In the genomic region with DNA sequence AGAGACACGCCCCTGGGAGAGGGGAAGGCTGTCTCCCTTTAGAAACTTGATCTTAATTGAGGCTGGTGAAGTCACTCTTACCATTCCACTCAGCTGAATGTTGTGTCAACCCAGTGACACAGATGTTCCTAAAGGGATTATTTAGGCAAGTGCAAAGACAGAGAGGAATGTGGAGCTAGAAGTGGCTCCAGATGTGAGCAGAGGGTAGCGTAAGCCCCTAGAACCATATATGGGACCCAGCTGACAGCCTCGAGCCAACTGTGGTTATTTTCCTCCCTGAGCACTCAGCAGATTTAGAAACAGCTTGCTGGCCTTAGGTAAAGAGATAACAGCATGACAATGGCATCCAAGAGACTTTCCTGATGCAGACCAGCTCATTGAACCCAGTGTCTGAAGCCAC, we compare ENCODE assay signal across 32 mouse cellular contexts. TPM values are rescaled to one million over a fixed set of nuclear protein-coding genes. Genes with fewer than 3 reads are reported as not detected.
A peak's percentile ranks its signal among the peaks of the same experiment; 100 is the strongest.
DNase-seq lines count a peak whose midpoint lies in the region; ATAC-seq and TF ChIP-seq lines count a peak whose summit lies in the region.
"Had no signal": no experiment of that assay in that cellular context is flagged by ENCODE, and none has a peak within 500 bp of the region (broad histone marks: within the 10 kb centered on the region; RNA-seq: fewer than 3 reads in every experiment).

No protein-coding gene starts in this region.

- H3K4me3 ChIP-seq in heart, embryonic 13.5 days, result no peak overlapping the region
- H3K4me3 ChIP-seq in intestine, embryonic 14.5 days (ENCODE audit: low read depth, low read length), result no peak overlapping the region
- no peak overlapping the region for H3K4me3 ChIP-seq in intestine, postnatal 0 days (ENCODE audit: low read depth, low read length)
- H3K4me3 ChIP-seq in embryonic facial prominence, embryonic 14.5 days (ENCODE audit: low read depth, low read length), result no peak overlapping the region
- H3K4me3 ChIP-seq: forebrain, embryonic 10.5 days; forebrain, embryonic 15.5 days; layer of hippocampus, adult 2 months; left cerebral cortex, adult 2 months; midbrain, embryonic 15.5 days; neural tube, embryonic 15.5 days had no signal

- no peak; the same call in 1 of the 2 replicates for ATAC-seq in heart, embryonic 13.5 days (ENCODE audit: extremely low read depth, insufficient number of reproducible peaks, low FRiP score, low TSS enrichment)
- no peak for ATAC-seq in intestine, embryonic 14.5 days (replicated peaks; ENCODE audit: low FRiP score, low TSS enrichment, low read depth)
- no peak for ATAC-seq in intestine, postnatal 0 days
- ATAC-seq in embryonic facial prominence, embryonic 14.5 days (ENCODE audit: low read depth), result peak; percentile 80
- ATAC-seq: forebrain, embryonic 15.5 days; inflammation-experienced regulatory T-cells, adult 6 months; midbrain, embryonic 15.5 days had no signal

- H3K4me2 ChIP-seq in heart, embryonic 13.5 days, result peak overlapping the region; percentile 27
- no peak overlapping the region for H3K4me2 ChIP-seq in intestine, embryonic 14.5 days (ENCODE audit: low read length)
- H3K4me2 ChIP-seq in intestine, postnatal 0 days (replicated peaks; ENCODE audit: low read depth), result no peak overlapping the region
- no peak overlapping the region for H3K4me2 ChIP-seq in embryonic facial prominence, embryonic 14.5 days (ENCODE audit: low read depth, low read length)
- H3K4me2 ChIP-seq: forebrain, embryonic 15.5 days; hindbrain, embryonic 14.5 days; midbrain, embryonic 15.5 days; neural tube, embryonic 15.5 days had no signal

- no peaks in the 10 kb centered on the region for H3K9me3 ChIP-seq in heart, embryonic 13.5 days
- H3K9me3 ChIP-seq in intestine, embryonic 14.5 days (ENCODE audit: control insufficient read depth, low read length), result no peaks in the 10 kb centered on the region
- no peaks in the 10 kb centered on the region for H3K9me3 ChIP-seq in intestine, postnatal 0 days (ENCODE audit: control insufficient read depth)
- no peaks in the 10 kb centered on the region for H3K9me3 ChIP-seq in embryonic facial prominence, embryonic 14.5 days (ENCODE audit: control insufficient read depth, low read length)
- H3K9me3 ChIP-seq: forebrain, embryonic 10.5 days; forebrain, embryonic 15.5 days; midbrain, embryonic 15.5 days; neural tube, embryonic 15.5 days had no signal

- no peaks in the 10 kb centered on the region for H3K27me3 ChIP-seq in heart, embryonic 13.5 days (replicated peaks)
- H3K27me3 ChIP-seq in intestine, embryonic 14.5 days (replicated peaks; ENCODE audit: control insufficient read depth, insufficient read depth, low read length), result no peaks in the 10 kb centered on the region
- H3K27me3 ChIP-seq in intestine, postnatal 0 days (replicated peaks; ENCODE audit: control insufficient read depth, insufficient read depth, low read length), result no peaks in the 10 kb centered on the region
- H3K27me3 ChIP-seq in embryonic facial prominence, embryonic 14.5 days (replicated peaks; ENCODE audit: control insufficient read depth, insufficient read depth, low read length), result no peaks in the 10 kb centered on the region
- H3K27me3 ChIP-seq: forebrain, embryonic 15.5 days; midbrain, embryonic 15.5 days; neural tube, embryonic 15.5 days had no signal

- no peak for DNase-seq in heart, adult 18-20 months
- no peak for DNase-seq in intestine, embryonic 14.5 days (ENCODE audit: low spot score)
- DNase-seq in embryonic facial prominence, embryonic 14.5 days (ENCODE audit: low spot score), result peak; percentile 84
- DNase-seq in heart, postnatal 4 days, result peak; percentile 44
- DNase-seq in adrenal gland, adult 18-20 months (ENCODE audit: low spot score in 2 of 2), result no peak
- DNase-seq in urinary bladder, adult 18-20 months (ENCODE audit: low spot score in 2 of 2), result no peak
- DNase-seq: adrenal gland, adult 8-10 months; B cell, adult 2 months; cerebellum, adult 2 months; cerebellum, postnatal 25 days; gastrocnemius, postnatal 36 days; kidney, adult 2 months; kidney, postnatal 36 days; liver; lung, adult 2 months; lung, postnatal 10 days; retina, postnatal 1 day; right cerebral cortex, postnatal 14 days had no signal

- H3K36me3 ChIP-seq in heart, embryonic 13.5 days, result peaks cover 99% of the 10 kb centered on the region
- peaks cover 88% of the 10 kb centered on the region for H3K36me3 ChIP-seq in intestine, embryonic 14.5 days (ENCODE audit: control insufficient read depth, insufficient read depth, low read length)
- peaks cover 13% of the 10 kb centered on the region for H3K36me3 ChIP-seq in intestine, postnatal 0 days (ENCODE audit: control insufficient read depth, insufficient read depth)
- peaks cover 97% of the 10 kb centered on the region for H3K36me3 ChIP-seq in embryonic facial prominence, embryonic 14.5 days (ENCODE audit: control insufficient read depth, insufficient read depth, low read length)

- H3K9ac ChIP-seq in heart, embryonic 13.5 days, result 0 out of 2 replicates have a peak overlapping the region, but pooled peaks have one; percentile 50
- no peak overlapping the region for H3K9ac ChIP-seq in intestine, embryonic 14.5 days (ENCODE audit: low read length)
- no peak overlapping the region for H3K9ac ChIP-seq in intestine, postnatal 0 days (ENCODE audit: low read depth, low read length)
- no peak overlapping the region for H3K9ac ChIP-seq in embryonic facial prominence, embryonic 14.5 days (ENCODE audit: low read depth, low read length)
- H3K9ac ChIP-seq: forebrain, embryonic 15.5 days; hindbrain, embryonic 14.5 days; liver, embryonic 14.5 days; midbrain, embryonic 15.5 days; neural tube, embryonic 15.5 days had no signal

- H3K27ac ChIP-seq in heart, embryonic 13.5 days (replicated peaks), result peak overlapping the region; percentile 98
- peak overlapping the region; percentile 16; the same call in 1 of the 2 replicates for H3K27ac ChIP-seq in intestine, embryonic 14.5 days (ENCODE audit: low read depth)
- H3K27ac ChIP-seq in intestine, postnatal 0 days (ENCODE audit: low read depth, low read length), result no peak overlapping the region
- H3K27ac ChIP-seq in embryonic facial prominence, embryonic 14.5 days (replicated peaks; ENCODE audit: low read depth, low read length), result peak overlapping the region; percentile 39; the same call in 1 of the 2 replicates
- H3K27ac ChIP-seq: forebrain, embryonic 10.5 days; forebrain, embryonic 15.5 days; hindbrain, embryonic 14.5 days; layer of hippocampus, adult 2 months; left cerebral cortex, adult 2 months; liver, embryonic 14.5 days; macrophage; midbrain, embryonic 15.5 days; neural tube, embryonic 15.5 days had no signal

- WGBS in heart, embryonic 13.5 days, result 32% methylated on average over 3 of the region's 3 CpGs
- 69% methylated on average over 3 of the region's 3 CpGs for WGBS in intestine, embryonic 14.5 days
- 64% methylated on average over 3 of the region's 3 CpGs for WGBS in intestine, postnatal 0 days
- 46% methylated on average over 3 of the region's 3 CpGs for WGBS in embryonic facial prominence, embryonic 14.5 days

- TF ChIP-seq CTCF in intestine, postnatal 0 days (IDR thresholded peaks at IDR 0.05; ENCODE audit: low read depth), result no peak

- peaks cover 57% of the 10 kb centered on the region for H3K4me1 ChIP-seq in heart, embryonic 13.5 days
- no peaks in the 10 kb centered on the region for H3K4me1 ChIP-seq in intestine, embryonic 14.5 days (replicated peaks; ENCODE audit: control insufficient read depth, insufficient read depth, low read length)
- no peaks in the 10 kb centered on the region for H3K4me1 ChIP-seq in intestine, postnatal 0 days (replicated peaks; ENCODE audit: control insufficient read depth, insufficient read depth, low read length)
- no peaks in the 10 kb centered on the region for H3K4me1 ChIP-seq in embryonic facial prominence, embryonic 14.5 days (ENCODE audit: control insufficient read depth, insufficient read depth, low read length)
- H3K4me1 ChIP-seq: forebrain, embryonic 10.5 days; forebrain, embryonic 15.5 days; midbrain, embryonic 15.5 days; neural tube, embryonic 15.5 days had no signal

RNA-seq across cellular contexts. Expression of gene Vash2, which starts 26.1 kb away (rescaled TPM):
- 46.2 and 47.6 TPM in 2 replicates for polyA plus RNA-seq in heart, embryonic 13.5 days (2015; fragmentation: Nextera tagmentation; extraction: Ambion mirVana)
- under 1 TPM; 0.20 to 0.33 TPM for total RNA-seq in heart, adult 18-20 months (2021)
- 32.7 and 38.9 TPM in 2 replicates for polyA plus RNA-seq in intestine, embryonic 14.5 days (2014; fragmentation: Nextera tagmentation; extraction: Ambion mirVana)
- polyA plus RNA-seq in intestine, postnatal 0 days (2015; fragmentation: Nextera tagmentation; extraction: Ambion mirVana), result 3.5 and 3.9 TPM in 2 replicates
- polyA plus RNA-seq in embryonic facial prominence, embryonic 14.5 days (2014; fragmentation: Nextera tagmentation; extraction: Ambion mirVana), result 66.4 and 73.7 TPM in 2 replicates
- 10 to 100 TPM; 31.5 to 31.9 TPM for total RNA-seq in heart, postnatal 4 days (2021)
- total RNA-seq in adrenal gland, adult 18-20 months (2021), result under 1 TPM in 1 of 2 experiments, not detected in 1; 0.22 TPM
- total RNA-seq: hematopoietic stem cell, adult 5-6 weeks; megakaryocyte-erythroid progenitor cell, adult 5-6 weeks had no signal

RNA-seq across cellular contexts. Expression of gene Angel2, which starts 28.1 kb away (rescaled TPM):
- polyA plus RNA-seq in heart, embryonic 13.5 days (2015; fragmentation: Nextera tagmentation; extraction: Ambion mirVana), result 27.6 and 28.6 TPM in 2 replicates
- total RNA-seq in heart, adult 18-20 months (2021), result 10 to 100 TPM; 23.2 to 28.2 TPM
- 37.0 and 38.0 TPM in 2 replicates for polyA plus RNA-seq in intestine, embryonic 14.5 days (2014; fragmentation: Nextera tagmentation; extraction: Ambion mirVana)
- 23.2 and 23.8 TPM in 2 replicates for polyA plus RNA-seq in intestine, postnatal 0 days (2015; fragmentation: Nextera tagmentation; extraction: Ambion mirVana)
- 37.4 and 41.5 TPM in 2 replicates for polyA plus RNA-seq in embryonic facial prominence, embryonic 14.5 days (2014; fragmentation: Nextera tagmentation; extraction: Ambion mirVana)
- total RNA-seq in heart, postnatal 4 days (2021), result 10 to 100 TPM; 31.1 to 38.1 TPM
- total RNA-seq in adrenal gland, adult 18-20 months (2021), result 10 to 100 TPM; 44.7 to 47.7 TPM

RNA-seq across cellular contexts. Expression of gene Rps6kc1, which starts 41.4 kb away (rescaled TPM):
- polyA plus RNA-seq in heart, embryonic 13.5 days (2015; fragmentation: Nextera tagmentation; extraction: Ambion mirVana), result 8.3 and 10.1 TPM in 2 replicates
- 10 to 100 TPM; 16.6 to 19.8 TPM for total RNA-seq in heart, adult 18-20 months (2021)
- polyA plus RNA-seq in intestine, embryonic 14.5 days (2014; fragmentation: Nextera tagmentation; extraction: Ambion mirVana), result 14.5 and 18.8 TPM in 2 replicates
- polyA plus RNA-seq in intestine, postnatal 0 days (2015; fragmentation: Nextera tagmentation; extraction: Ambion mirVana), result 6.0 and 6.2 TPM in 2 replicates
- 15.4 and 18.5 TPM in 2 replicates for polyA plus RNA-seq in embryonic facial prominence, embryonic 14.5 days (2014; fragmentation: Nextera tagmentation; extraction: Ambion mirVana)
- 10 to 100 TPM; 23.1 to 23.6 TPM for total RNA-seq in heart, postnatal 4 days (2021)
- 10 to 100 TPM; 18.9 to 20.7 TPM for total RNA-seq in adrenal gland, adult 18-20 months (2021)

Comparison
In these comparisons a context has a peak if more than half of its experiments do, and no peak if none do; other contexts are left out.
1. DNase-seq: peak in embryonic facial prominence, embryonic 14.5 days (single experiment) and heart, postnatal 4 days (single experiment); none in heart, adult 18-20 months (0 of 2), intestine, embryonic 14.5 days (single experiment), adrenal gland, adult 18-20 months (0 of 2) and urinary bladder, adult 18-20 months (0 of 2).